8 mouse cellular contexts compared by ENCODE assay signal in genomic region chr7:66060066-66060956, GRCm38 (mm10). TPM values are rescaled to one million over a fixed set of nuclear protein-coding genes. Genes with fewer than 3 reads are reported as not detected.
DNase-seq lines count a peak whose midpoint lies in the region; ATAC-seq lines count a peak whose summit lies in the region.

No protein-coding gene starts in this region.

- H3K4me2 ChIP-seq in hindbrain, embryonic 15.5 days: peak overlapping the region; percentile 89

- H3K36me3 ChIP-seq in hindbrain, embryonic 15.5 days: peaks cover 22% of the 10 kb centered on the region

- peak; percentile 74 for DNase-seq in WW6 (ENCODE audit: low read depth, low spot score)
- DNase-seq in cerebellum, postnatal 36 days: peak; percentile 89 to 91
- DNase-seq in frontal cortex, postnatal 36 days (ENCODE audit: low spot score in 2 of 2): peak; percentile 87 to 91
- peak; percentile 90 to 92 for DNase-seq in left cerebral cortex, adult 18-20 months (ENCODE audit: low spot score in 2 of 2)
- peak; percentile 91 to 92 for DNase-seq in lung, postnatal 4 days
- peak; percentile 94 for DNase-seq in retina, postnatal 1 day
- peak; percentile 93 for DNase-seq in thymus, postnatal 4 days

- WGBS in hindbrain, embryonic 15.5 days: 1% methylated on average over 64 of the region's 64 CpGs

- peak overlapping the region; percentile 78 for H3K9ac ChIP-seq in hindbrain, embryonic 15.5 days

- ATAC-seq in hindbrain, embryonic 15.5 days (ENCODE audit: low FRiP score, low read depth): peak; percentile 94

- H3K4me1 ChIP-seq in hindbrain, embryonic 15.5 days (replicated peaks): peaks cover 20% of the 10 kb centered on the region

- H3K27me3 ChIP-seq in hindbrain, embryonic 15.5 days: 0 out of 2 replicates have a peak, but pooled peaks cover 5% of the 10 kb centered on the region

- peak overlapping the region; percentile 76 for H3K27ac ChIP-seq in hindbrain, embryonic 15.5 days (replicated peaks)

- no peaks in the 10 kb centered on the region for H3K9me3 ChIP-seq in hindbrain, embryonic 15.5 days

- peak overlapping the region; percentile 86 for H3K4me3 ChIP-seq in hindbrain, embryonic 15.5 days

RNA-seq across cellular contexts. Expression of gene Snrpa1, which starts 1.5 kb away (rescaled TPM):
- 118 and 127 TPM in 2 replicates for polyA plus RNA-seq in hindbrain, embryonic 15.5 days (2015; fragmentation: Nextera tagmentation; extraction: Ambion mirVana)
- 10 to 100 TPM; 31.6 to 37.6 TPM for total RNA-seq in left cerebral cortex, adult 18-20 months (2021)

RNA-seq across cellular contexts. Expression of gene Gm45213, which starts 16.9 kb away (rescaled TPM):
- not detected in 2 replicates for polyA plus RNA-seq in hindbrain, embryonic 15.5 days (2015; fragmentation: Nextera tagmentation; extraction: Ambion mirVana)
- total RNA-seq in left cerebral cortex, adult 18-20 months (2021): not detected

RNA-seq across cellular contexts. Expression of gene Selenos, which starts 19.1 kb away (rescaled TPM):
- 86.5 and 90.7 TPM in 2 replicates for polyA plus RNA-seq in hindbrain, embryonic 15.5 days (2015; fragmentation: Nextera tagmentation; extraction: Ambion mirVana)
- total RNA-seq in left cerebral cortex, adult 18-20 months (2021): 10 to 100 TPM; 46.2 to 46.6 TPM

RNA-seq across cellular contexts. Expression of gene Chsy1, which starts 49.0 kb away (rescaled TPM):
- 9.2 and 10.7 TPM in 2 replicates for polyA plus RNA-seq in hindbrain, embryonic 15.5 days (2015; fragmentation: Nextera tagmentation; extraction: Ambion mirVana)
- total RNA-seq in left cerebral cortex, adult 18-20 months (2021): 10 to 100 TPM; 15.6 to 17.4 TPM

Comparison
In these comparisons a context has a peak if more than half of its experiments do, and no peak if none do; other contexts are left out.
1. Peak in every context shown above with its lines: DNase-seq, ATAC-seq, H3K4me3 ChIP-seq and H3K27ac ChIP-seq.